Mouse (Mus musculus): ENCODE measurements around the gene Ctdnep1.

The Ctdnep1 gene

DNA sequence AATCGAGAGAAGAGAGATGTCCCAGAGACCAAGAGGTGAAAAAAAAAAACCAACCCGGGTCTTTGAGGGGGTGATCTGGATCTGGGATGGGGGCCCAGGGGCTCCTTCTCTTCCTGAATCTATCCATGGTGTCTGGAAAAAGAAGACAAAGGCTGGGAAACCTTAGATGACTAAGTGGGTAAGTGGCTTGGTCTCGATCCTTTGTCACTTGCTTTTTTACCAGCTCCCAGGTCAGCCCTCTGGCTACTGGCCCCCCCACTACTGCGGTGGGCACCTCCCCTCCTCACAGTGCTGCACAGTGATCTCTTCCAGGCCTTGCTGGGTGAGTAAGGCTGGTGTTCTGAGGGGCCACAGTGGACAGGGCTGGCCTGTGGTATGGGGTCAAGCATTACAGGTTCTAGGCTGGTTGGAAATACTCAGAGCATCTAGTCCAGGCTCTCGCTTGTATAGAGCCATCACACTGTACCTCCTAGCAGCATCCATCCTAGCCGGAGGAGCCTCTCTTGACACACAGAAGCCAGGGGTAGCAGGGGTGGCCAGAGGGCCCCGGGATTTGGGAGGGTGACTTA is 36.3 kb downstream of the Ctdnep1 start:
- no peak for DNase-seq (ENCODE audit: low read depth, low spot score)

DNA sequence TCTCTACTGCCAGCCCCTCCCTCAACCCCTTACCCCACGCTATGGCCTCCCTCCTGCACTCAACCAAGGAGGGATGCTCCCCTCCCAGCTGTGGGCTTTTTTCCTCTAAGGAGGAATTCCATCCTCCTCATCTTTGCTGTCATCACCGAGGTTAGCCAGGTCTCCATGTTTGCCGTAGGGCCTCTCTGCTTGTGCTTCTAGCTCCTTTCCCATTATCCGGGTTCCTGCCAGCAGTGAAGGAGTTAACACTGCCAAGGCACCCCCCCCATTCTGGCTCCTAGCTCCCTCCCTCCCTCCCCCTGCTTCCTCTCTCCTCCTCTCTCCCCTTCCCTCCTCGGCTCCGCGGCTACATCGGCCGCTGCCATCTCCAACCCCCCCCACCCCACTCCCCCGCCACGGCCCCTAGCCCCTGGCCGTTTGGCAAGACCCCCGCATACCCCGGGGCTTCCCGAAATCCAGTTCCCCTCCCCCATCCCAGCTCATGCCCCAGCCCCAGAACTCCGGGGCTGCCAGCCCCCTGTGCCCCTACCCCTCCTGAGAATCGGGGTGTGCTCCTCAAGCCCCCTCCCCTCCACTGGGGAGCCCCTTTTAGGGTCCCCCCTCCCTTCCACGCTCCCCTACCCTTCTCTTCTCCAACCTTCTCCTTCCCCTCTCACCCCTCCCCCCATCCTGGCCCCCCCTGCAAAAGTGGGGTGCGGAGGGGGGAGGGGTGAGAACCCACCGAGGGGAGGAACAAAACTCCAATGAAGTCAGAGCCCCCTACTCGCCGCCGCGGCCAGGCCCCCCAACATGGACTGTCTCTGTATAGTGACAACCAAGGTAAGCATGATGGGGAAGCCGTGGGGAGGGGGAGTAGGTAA is 37.4 kb downstream of the Ctdnep1 start:
- DNase-seq (ENCODE audit: low read depth, low spot score): no peak
- H3K27me3 ChIP-seq (ENCODE audit: control insufficient read depth, insufficient read depth, low read length, poor library complexity, severe bottlenecking): no peaks in the 10 kb centered on the region
- no peaks in the 10 kb centered on the region for H3K36me3 ChIP-seq (ENCODE audit: control insufficient read depth, insufficient read depth, low read length, poor library complexity, severe bottlenecking)

More for the DNA sequence above, 36.3 kb downstream of the Ctdnep1 start:
- Histone ChIP-seq H3K36me3 (ENCODE audit: control insufficient read depth, insufficient read depth, low read length, poor library complexity, severe bottlenecking) (no peaks in the 10 kb centered on the region; the same call in 1 of the 2 replicates), H3K27me3 (ENCODE audit: control insufficient read depth, insufficient read depth, low read length, poor library complexity, severe bottlenecking) (no peaks in the 10 kb centered on the region)

DNA sequence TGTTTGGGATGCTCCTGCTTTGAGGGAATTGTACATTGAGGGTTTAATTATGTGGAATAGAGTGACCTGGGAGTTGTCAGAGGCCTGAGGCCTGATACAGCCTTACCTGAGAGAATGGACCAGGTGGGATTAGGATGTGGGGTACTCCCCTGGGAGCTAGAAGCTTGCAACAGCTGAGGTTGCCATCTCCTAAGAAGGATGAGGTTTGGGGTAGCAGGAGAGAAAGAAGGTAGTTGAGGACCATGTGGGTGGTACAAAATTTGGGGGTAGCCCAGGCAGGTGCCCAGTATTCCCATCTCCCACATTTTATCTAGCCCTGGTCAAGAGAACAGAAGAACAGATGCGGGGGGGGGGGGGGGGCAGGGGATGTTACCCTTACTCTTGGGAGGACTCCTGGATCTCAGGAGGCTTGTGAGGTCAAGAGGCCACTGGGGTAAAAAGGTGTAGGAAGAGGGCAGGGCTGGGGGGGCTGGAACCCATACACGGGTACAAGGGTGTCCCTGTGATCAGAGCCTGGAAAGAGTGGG is 38.6 kb downstream of the Ctdnep1 start:
- Histone ChIP-seq H3K27me3 (ENCODE audit: control insufficient read depth, insufficient read depth, low read length, poor library complexity, severe bottlenecking) (no peaks in the 10 kb centered on the region), H3K36me3 (ENCODE audit: control insufficient read depth, insufficient read depth, low read length, poor library complexity, severe bottlenecking) (no peaks in the 10 kb centered on the region)
- DNase-seq (ENCODE audit: low read depth, low spot score): no peak

DNA sequence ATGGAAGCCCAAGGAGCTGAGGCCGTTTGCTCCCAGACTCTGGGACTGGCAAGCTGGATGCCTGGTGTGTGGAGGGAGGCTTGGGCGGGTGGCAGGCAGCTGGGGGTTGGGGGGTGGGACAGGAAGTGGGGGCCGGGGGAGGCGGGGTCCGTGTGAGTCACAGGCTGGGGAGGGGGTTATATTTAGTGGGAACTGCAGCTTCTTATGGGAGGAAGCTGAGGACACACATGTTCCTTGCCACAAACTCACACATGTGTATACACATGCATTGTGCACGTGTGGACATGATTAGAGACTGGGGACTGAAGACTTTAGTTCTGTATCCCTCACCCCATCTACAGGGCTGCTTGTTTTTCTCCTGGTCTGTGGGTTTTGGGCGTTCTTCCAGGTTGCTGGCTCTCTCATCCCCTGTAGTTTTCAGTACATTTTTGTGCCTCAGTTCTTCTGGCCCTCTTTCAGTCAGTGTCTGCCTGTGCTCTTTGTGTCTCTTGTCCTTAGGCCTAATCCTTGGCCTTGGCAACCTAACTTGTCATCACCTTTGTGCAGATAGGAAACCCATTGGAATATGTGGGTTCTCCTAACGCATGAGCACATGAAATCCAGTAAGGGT is 39.2 kb downstream of the Ctdnep1 start:
- H3K27me3 ChIP-seq (ENCODE audit: control insufficient read depth, insufficient read depth, low read length, poor library complexity, severe bottlenecking): no peaks in the 10 kb centered on the region
- DNase-seq (ENCODE audit: low read depth, low spot score): no peak
- H3K36me3 ChIP-seq (ENCODE audit: control insufficient read depth, insufficient read depth, low read length, poor library complexity, severe bottlenecking): no peaks in the 10 kb centered on the region

- DNase-seq (ENCODE audit: low read depth, low spot score): peak; percentile 85
- Histone ChIP-seq H3K27me3 (ENCODE audit: control insufficient read depth, insufficient read depth, low read length, poor library complexity, severe bottlenecking) (no peaks in the 10 kb centered on the region), H3K36me3 (ENCODE audit: control insufficient read depth, insufficient read depth, low read length, poor library complexity, severe bottlenecking) (no peaks in the 10 kb centered on the region)
Measured at GRCm38 (mm10) chr11:70020731-70021263, 39.8 kb downstream of the Ctdnep1 start.

GRCm38 (mm10) chr11:70021264-70022132 is 40.5 kb downstream of the Ctdnep1 start:
- Histone ChIP-seq H3K27me3 (ENCODE audit: control insufficient read depth, insufficient read depth, low read length, poor library complexity, severe bottlenecking) (no peaks in the 10 kb centered on the region), H3K36me3 (ENCODE audit: control insufficient read depth, insufficient read depth, low read length, poor library complexity, severe bottlenecking) (no peaks in the 10 kb centered on the region)
- peak; percentile 94 for DNase-seq (ENCODE audit: low read depth, low spot score)

GRCm38 (mm10) chr11:70023481-70024150 is 42.7 kb downstream of the Ctdnep1 start:
- Histone ChIP-seq H3K27me3 (ENCODE audit: control insufficient read depth, insufficient read depth, low read length, poor library complexity, severe bottlenecking) (no peaks in the 10 kb centered on the region), H3K36me3 (ENCODE audit: control insufficient read depth, insufficient read depth, low read length, poor library complexity, severe bottlenecking) (no peaks in the 10 kb centered on the region)
- DNase-seq (ENCODE audit: low read depth, low spot score): no peak

GRCm38 (mm10) chr11:70024151-70024514 is 43.2 kb downstream of the Ctdnep1 start:
- DNase-seq (ENCODE audit: low read depth, low spot score): no peak
- Histone ChIP-seq H3K36me3 (ENCODE audit: control insufficient read depth, insufficient read depth, low read length, poor library complexity, severe bottlenecking) (no peaks in the 10 kb centered on the region), H3K27me3 (ENCODE audit: control insufficient read depth, insufficient read depth, low read length, poor library complexity, severe bottlenecking) (no peaks in the 10 kb centered on the region)

GRCm38 (mm10) chr11:70026689-70027088 is 45.7 kb downstream of the Ctdnep1 start:
- Histone ChIP-seq H3K36me3 (ENCODE audit: control insufficient read depth, insufficient read depth, low read length, poor library complexity, severe bottlenecking) (no peaks in the 10 kb centered on the region), H3K27me3 (ENCODE audit: control insufficient read depth, insufficient read depth, low read length, poor library complexity, severe bottlenecking) (no peaks in the 10 kb centered on the region)
- no peak for DNase-seq (ENCODE audit: low read depth, low spot score)

GRCm38 (mm10) chr11:70027397-70027796 is 46.4 kb downstream of the Ctdnep1 start:
- no peaks in the 10 kb centered on the region for H3K36me3 ChIP-seq (ENCODE audit: control insufficient read depth, insufficient read depth, low read length, poor library complexity, severe bottlenecking)
- H3K27me3 ChIP-seq (ENCODE audit: control insufficient read depth, insufficient read depth, low read length, poor library complexity, severe bottlenecking): no peaks in the 10 kb centered on the region
- no peak for DNase-seq (ENCODE audit: low read depth, low spot score)

DNA sequence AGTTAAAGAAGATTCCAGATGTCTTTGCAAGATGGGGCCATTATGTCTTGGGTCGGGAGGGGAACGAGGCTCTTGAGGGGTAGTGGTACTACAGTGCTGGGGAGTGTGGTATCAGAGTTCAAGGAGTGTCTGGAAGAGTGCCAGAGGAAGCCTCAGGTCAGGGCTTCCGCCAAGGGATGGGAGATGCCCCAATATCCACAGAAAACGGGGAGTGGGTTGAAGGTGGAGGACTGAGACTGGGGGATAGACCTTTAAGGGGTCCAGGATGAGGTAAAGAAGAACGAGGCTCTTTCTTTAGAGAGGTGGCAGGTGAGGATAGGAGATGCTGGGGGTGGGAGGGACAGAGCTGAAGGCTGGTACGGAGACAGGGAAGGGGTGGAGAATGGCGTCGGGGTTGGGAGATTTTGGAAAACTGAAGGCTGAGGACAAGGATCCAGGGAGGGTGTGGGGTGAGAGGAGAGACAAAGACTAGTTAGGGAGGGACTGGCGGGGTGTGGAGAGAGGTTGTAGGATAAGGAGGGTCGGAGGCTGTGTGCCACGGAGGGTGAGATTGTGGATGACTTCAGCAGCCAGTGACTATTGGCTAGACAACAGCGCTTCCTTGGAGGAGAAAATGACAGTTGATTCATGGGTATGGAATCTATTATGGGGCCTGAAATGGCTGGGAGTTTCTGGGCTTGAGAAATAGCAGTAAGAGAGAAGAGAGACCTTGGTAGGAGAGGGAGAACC is 47.6 kb downstream of the Ctdnep1 start:
- H3K27me3 ChIP-seq (ENCODE audit: control insufficient read depth, insufficient read depth, low read length, poor library complexity, severe bottlenecking): no peaks in the 10 kb centered on the region
- H3K36me3 ChIP-seq (ENCODE audit: control insufficient read depth, insufficient read depth, low read length, poor library complexity, severe bottlenecking): no peaks in the 10 kb centered on the region
- no peak for DNase-seq (ENCODE audit: low read depth, low spot score)

GRCm38 (mm10) chr11:70029130-70029801 is 48.3 kb downstream of the Ctdnep1 start:
- no peaks in the 10 kb centered on the region for H3K36me3 ChIP-seq (ENCODE audit: control insufficient read depth, insufficient read depth, low read length, poor library complexity, severe bottlenecking)
- H3K27me3 ChIP-seq (ENCODE audit: control insufficient read depth, insufficient read depth, low read length, poor library complexity, severe bottlenecking): no peaks in the 10 kb centered on the region
- DNase-seq (ENCODE audit: low read depth, low spot score): peak; percentile 91

Data from splenic B cell, adult 2 months (primary cell).